Mouse (Mus musculus) liver, embryonic 12.5 days (tissue): ENCODE measurements around the gene Morc2a. TPM values are rescaled to one million over a fixed set of nuclear protein-coding genes. Genes with fewer than 3 reads are reported as not detected.

Experiments
- polyA plus RNA-seq: library from polyadenylated mRNA; unstranded; fragments of >200 nt; fragmentation: Nextera tagmentation; extraction: Ambion mirVana; gene quantifications from 2 replicates; pipeline ENCODE4 v1.2.1, GENCODE M21; 2016

Morc2a gene
- polyA plus RNA-seq, 1 experiment from 2014 or later, result 15.2 TPM

Other genes with a start within 250 kb of the Morc2a start
- gene Limk2, start 240.0 kb upstream of the Morc2a start, polyA plus RNA-seq, result 15.0 and 16.1 TPM in 2 replicates
- 9.4 and 9.6 TPM in 2 replicates for gene Rnf185, start 196.8 kb upstream of the Morc2a start, polyA plus RNA-seq
- 0.06 and 0.24 TPM in 2 replicates for gene Pla2g3, start 160.9 kb upstream of the Morc2a start, polyA plus RNA-seq
- gene Inpp5j, start 144.4 kb upstream of the Morc2a start, polyA plus RNA-seq, result 0.17 and 0.36 TPM in 2 replicates
- gene Selenom, start 134.5 kb upstream of the Morc2a start, polyA plus RNA-seq, result 18.4 and 19.6 TPM in 2 replicates
- gene Smtn, start 108.6 kb upstream of the Morc2a start, polyA plus RNA-seq, result 16.9 and 18.2 TPM in 2 replicates
- gene Osbp2, start 214.7 kb downstream of the Morc2a start, polyA plus RNA-seq, result 0.15 and 0.20 TPM in 2 replicates
- 0.05 TPM in 1 of 2 replicates, not detected in the other for gene 4921536K21Rik, start 245.9 kb downstream of the Morc2a start, polyA plus RNA-seq
- gene Dusp18, start 246.0 kb downstream of the Morc2a start, polyA plus RNA-seq, result 0.80 and 0.95 TPM in 2 replicates